In genomic region chr6:88784691-88785173, GRCm38 (mm10) we compare ENCODE assay signal across 8 mouse cellular contexts. TPM values are rescaled to one million over a fixed set of nuclear protein-coding genes. Genes with fewer than 3 reads are reported as not detected.
DNase-seq lines count a peak whose midpoint lies in the region; ATAC-seq lines count a peak whose summit lies in the region.

No protein-coding gene starts in this region.

- H3K4me1 ChIP-seq in forebrain, embryonic 12.5 days = peaks cover 22% of the 10 kb centered on the region
- peaks cover 34% of the 10 kb centered on the region for H3K4me1 ChIP-seq in forebrain, embryonic 15.5 days
- H3K4me1 ChIP-seq in hindbrain, embryonic 16.5 days (ENCODE audit: control insufficient read depth, insufficient read depth, low read depth, low read length) = peaks cover 21% of the 10 kb centered on the region

- WGBS in forebrain, embryonic 12.5 days = 64% methylated on average over 7 of the region's 7 CpGs
- 58% methylated on average over 7 of the region's 7 CpGs for WGBS in forebrain, embryonic 15.5 days
- 66% methylated on average over 7 of the region's 7 CpGs for WGBS in hindbrain, embryonic 16.5 days

- H3K4me3 ChIP-seq in forebrain, embryonic 12.5 days (replicated peaks) = no peak overlapping the region
- H3K4me3 ChIP-seq in forebrain, embryonic 15.5 days = no peak overlapping the region
- no peak overlapping the region for H3K4me3 ChIP-seq in hindbrain, embryonic 16.5 days (ENCODE audit: low read length)

- no peaks in the 10 kb centered on the region for H3K36me3 ChIP-seq in forebrain, embryonic 12.5 days (replicated peaks)
- no peaks in the 10 kb centered on the region for H3K36me3 ChIP-seq in forebrain, embryonic 15.5 days
- H3K36me3 ChIP-seq in hindbrain, embryonic 16.5 days (ENCODE audit: control insufficient read depth, insufficient read depth, low read length) = no peaks in the 10 kb centered on the region

- ATAC-seq in forebrain, embryonic 12.5 days (ENCODE audit: low FRiP score) = no peak
- no peak for ATAC-seq in forebrain, embryonic 15.5 days (replicated peaks)
- ATAC-seq in hindbrain, embryonic 16.5 days = no peak

- H3K9me3 ChIP-seq in forebrain, embryonic 12.5 days = no peaks in the 10 kb centered on the region
- no peaks in the 10 kb centered on the region for H3K9me3 ChIP-seq in forebrain, embryonic 15.5 days
- H3K9me3 ChIP-seq in hindbrain, embryonic 16.5 days (ENCODE audit: control insufficient read depth, low read length) = no peaks in the 10 kb centered on the region

- H3K27ac ChIP-seq in forebrain, embryonic 12.5 days = 0 out of 2 replicates have a peak overlapping the region, but pooled peaks have one; percentile 25
- H3K27ac ChIP-seq in forebrain, embryonic 15.5 days (replicated peaks) = no peak overlapping the region
- H3K27ac ChIP-seq in hindbrain, embryonic 16.5 days (ENCODE audit: low read depth, low read length) = no peak overlapping the region

- no peak overlapping the region for H3K9ac ChIP-seq in forebrain, embryonic 12.5 days
- H3K9ac ChIP-seq in forebrain, embryonic 15.5 days (replicated peaks) = no peak overlapping the region
- no peak overlapping the region for H3K9ac ChIP-seq in hindbrain, embryonic 16.5 days (ENCODE audit: low read depth, low read length)

- no peak overlapping the region for H3K4me2 ChIP-seq in forebrain, embryonic 12.5 days
- H3K4me2 ChIP-seq in forebrain, embryonic 15.5 days (replicated peaks) = no peak overlapping the region
- H3K4me2 ChIP-seq in hindbrain, embryonic 16.5 days (ENCODE audit: low read length) = no peak overlapping the region

- H3K27me3 ChIP-seq in forebrain, embryonic 12.5 days = peaks cover 6% of the 10 kb centered on the region; the same call in 1 of the 2 replicates
- no peaks in the 10 kb centered on the region for H3K27me3 ChIP-seq in forebrain, embryonic 15.5 days
- no peaks in the 10 kb centered on the region for H3K27me3 ChIP-seq in hindbrain, embryonic 16.5 days (replicated peaks; ENCODE audit: control insufficient read depth, insufficient read depth, low read length)

- DNase-seq in brain, adult 2 months (ENCODE audit: low read depth, low spot score) = peak; percentile 94
- peak; percentile 75 to 87 for DNase-seq in heart, adult 18-20 months
- DNase-seq in kidney, postnatal 25 days = peak; percentile 14 to 67
- DNase-seq in yolk sac, embryonic 10.5 days (ENCODE audit: low spot score) = no peak
- no peak for DNase-seq in layer of hippocampus, postnatal 25 days (ENCODE audit: extremely low spot score in 1 of 2, low spot score in 1 of 2)

RNA-seq across cellular contexts. Expression of gene Abtb1, which starts 57.1 kb away (rescaled TPM):
- 23.0 and 23.5 TPM in 2 replicates for polyA plus RNA-seq in forebrain, embryonic 12.5 days (2016; fragmentation: Nextera tagmentation; extraction: Ambion mirVana)
- 37.6 and 40.0 TPM in 2 replicates for polyA plus RNA-seq in forebrain, embryonic 15.5 days (2015; fragmentation: Nextera tagmentation; extraction: Ambion mirVana)
- total RNA-seq in heart, adult 18-20 months (2021) = 10 to 100 TPM; 22.0 to 25.3 TPM
- polyA plus RNA-seq in hindbrain, embryonic 16.5 days (2015; fragmentation: Nextera tagmentation; extraction: Ambion mirVana) = 37.7 and 39.4 TPM in 2 replicates
- 10 to 100 TPM; 32.7 to 34.1 TPM for total RNA-seq in layer of hippocampus, postnatal 25 days (2021)

Comparison
In these comparisons a context has a peak if more than half of its experiments do, and no peak if none do; other contexts are left out.
1. DNase-seq: peak in brain, adult 2 months (single experiment), heart, adult 18-20 months (2 of 2) and kidney, postnatal 25 days (2 of 2); none in yolk sac, embryonic 10.5 days (single experiment) and layer of hippocampus, postnatal 25 days (0 of 2).